Mouse (Mus musculus) heart, embryonic 16.5 days (tissue): ENCODE results near the gene Gemin2. TPM values are rescaled to one million over a fixed set of nuclear protein-coding genes. Genes with fewer than 3 reads are reported as not detected.
"Not testable (repeated sequence)": the region's sequence is repeated elsewhere in the genome, so short reads cannot be mapped to it uniquely, and the experiment has no call there.

ENCODE experiments used
- ATAC-seq: fragments of 200-750 bp; cut with Nextera tagmentation; replicated peaks from 2 replicates; pipeline ENCODE4 v1.8.0; 2017; ENCODE audit warnings: moderate number of reproducible peaks; ENCODE audit not compliant: insufficient read depth, low FRiP score; ENCODE audit errors: extremely low read depth
- H3K27ac ChIP-seq: fragments of 300-500 bp; sonication (generic); 2 replicates; pipeline ENCODE4 v1.5.1; 2014; ENCODE audit warnings: mild to moderate bottlenecking, low read length, control low read depth, moderate library complexity
- H3K27me3 ChIP-seq: fragments of 300-500 bp; sonication (generic); 2 replicates; pipeline ENCODE4 v1.6.1; 2014; ENCODE audit warnings: low read length, mixed read lengths; ENCODE audit not compliant: control insufficient read depth, insufficient read depth
- H3K36me3 ChIP-seq: fragments of 300-500 bp; sonication (generic); 2 replicates; pipeline ENCODE4 v1.6.1; 2014; ENCODE audit not compliant: control insufficient read depth, insufficient read depth
- H3K4me1 ChIP-seq: fragments of 300-500 bp; sonication (generic); 2 replicates; pipeline ENCODE4 v1.6.1; 2014; ENCODE audit warnings: low read length, mixed read lengths; ENCODE audit not compliant: control insufficient read depth, insufficient read depth
- H3K4me2 ChIP-seq: fragments of 300-500 bp; sonication (generic); 2 replicates; pipeline ENCODE4 v1.6.1; 2014; ENCODE audit warnings: low read depth, mild to moderate bottlenecking, control low read depth, low read length
- H3K4me3 ChIP-seq: fragments of 300-500 bp; sonication (generic); 2 replicates; pipeline ENCODE4 v1.5.1; 2014; ENCODE audit warnings: mild to moderate bottlenecking, control low read depth, low read length
- H3K9ac ChIP-seq: fragments of 300-500 bp; sonication (generic); 2 replicates; pipeline ENCODE4 v1.6.1; 2014; ENCODE audit warnings: low read length, control low read depth
- H3K9me3 ChIP-seq: fragments of 300-500 bp; sonication (generic); replicated peaks from 2 replicates; pipeline ENCODE4 v1.6.1; 2016; ENCODE audit warnings: low read length; ENCODE audit not compliant: control insufficient read depth
- WGBS: fragments of 180-500 bp; shearing (Covaris S2); extraction: QIAGEN DNeasy Blood & Tissue Kit; methylation state at CpG from one replicate; pipeline ENCODE4 v1.1.7; 2014; 5-methylcytosine and 5-hydroxymethylcytosine counted together
- polyA plus RNA-seq: library from polyadenylated mRNA; unstranded; fragments of >200 nt; fragmentation: Nextera tagmentation; extraction: Ambion mirVana; gene quantifications from 2 replicates; pipeline ENCODE4 v1.2.1, GENCODE M21; 2015

The Gemin2 gene
- polyA plus RNA-seq: 21.5 and 21.9 TPM in 2 replicates

DNA sequence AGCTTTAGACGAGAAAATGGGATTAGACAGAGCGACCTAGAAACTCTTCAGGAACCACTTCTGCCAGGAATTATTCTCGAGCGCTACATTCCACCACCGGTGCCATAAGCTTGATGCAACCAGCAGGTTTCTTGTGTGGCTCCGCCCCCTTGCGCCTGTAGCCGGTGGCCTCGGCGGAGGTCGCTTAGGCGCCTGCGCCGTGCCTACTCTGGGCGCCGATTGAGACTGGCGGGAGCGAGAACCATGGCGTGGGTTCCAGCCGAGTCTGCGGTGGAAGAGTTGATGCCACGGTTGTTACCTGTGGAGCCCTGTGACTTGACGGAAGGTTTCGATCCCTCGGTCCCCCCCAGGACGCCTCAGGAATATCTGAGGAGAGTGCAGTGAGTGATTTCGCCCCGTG, at the start of gene Gemin2:
TSS of gene Gemin2 (plus strand) at position 160 of the 400 bp plus-strand sequence.
- ATAC-seq: peak; percentile 74
- peak within 1 kb of the TSS; percentile 93 for H3K27ac ChIP-seq
- no peaks in the 10 kb centered on the region for H3K27me3 ChIP-seq
- H3K4me1 ChIP-seq: peaks cover 23% of the 10 kb centered on the region
- H3K36me3 ChIP-seq: peaks cover 8% of the 10 kb centered on the region
- WGBS: under 1% methylated on average over 28 of the region's 28 CpGs
- H3K9ac ChIP-seq: peak within 1 kb of the TSS; percentile 90
- peak within 1 kb of the TSS; percentile 87 for H3K4me3 ChIP-seq
- H3K4me2 ChIP-seq: peak within 1 kb of the TSS; percentile 93
- no peaks in the 10 kb centered on the region for H3K9me3 ChIP-seq

DNA sequence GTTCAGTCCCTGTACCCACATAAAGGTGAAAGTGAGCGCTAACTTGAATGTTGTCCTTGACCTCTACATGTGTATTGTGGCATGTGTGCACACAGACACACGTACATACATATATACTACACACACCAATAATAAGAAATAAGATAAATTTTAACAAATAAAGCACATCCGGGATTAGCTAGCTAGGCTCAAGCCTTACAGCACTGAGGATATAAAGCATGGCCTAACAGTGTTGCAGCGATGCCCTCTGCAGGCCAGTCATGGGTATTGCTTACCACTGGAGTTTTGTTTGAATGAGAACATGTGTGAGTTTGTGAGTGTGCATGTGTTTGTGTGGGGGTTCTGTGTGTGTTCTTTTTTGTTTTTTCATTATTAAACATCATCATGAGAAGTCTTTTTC, 48.6 kb upstream of the Gemin2 start:
- H3K27me3 ChIP-seq: no peaks in the 10 kb centered on the region
- WGBS: 74% methylated on average over 4 of the region's 4 CpGs
- H3K9ac ChIP-seq: no peak overlapping the region
- no peak overlapping the region for H3K4me3 ChIP-seq
- H3K36me3 ChIP-seq: peaks cover 39% of the 10 kb centered on the region
- H3K4me2 ChIP-seq: no peak overlapping the region
- H3K9me3 ChIP-seq: no peaks in the 10 kb centered on the region
- no peak for ATAC-seq
- H3K4me1 ChIP-seq: peaks cover 4% of the 10 kb centered on the region; the same call in 1 of the 2 replicates
- no peak overlapping the region for H3K27ac ChIP-seq

DNA sequence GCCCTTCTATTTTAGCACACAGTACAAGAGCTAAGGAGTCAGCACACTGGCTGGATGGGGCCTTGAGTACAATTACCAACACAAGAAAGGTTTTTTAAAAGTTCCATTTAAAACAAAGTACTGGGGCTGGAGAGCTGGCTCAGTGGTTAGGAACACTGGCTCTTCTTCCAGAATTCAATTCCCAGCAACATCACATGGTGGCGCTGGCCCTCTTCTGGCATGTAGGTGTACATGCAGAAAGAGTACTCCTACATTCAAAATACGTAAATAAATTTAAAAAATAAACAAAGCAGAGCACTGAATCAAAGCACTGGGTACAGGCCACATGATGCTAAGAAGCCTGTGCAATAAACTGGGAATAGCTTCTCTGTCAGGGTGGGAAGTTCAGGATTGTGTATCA, 36.2 kb upstream of the Gemin2 start:
- 83% methylated on average over 2 of the region's 2 CpGs for WGBS
- Histone ChIP-seq H3K4me3 (no peak overlapping the region), H3K9ac (no peak overlapping the region)

DNA sequence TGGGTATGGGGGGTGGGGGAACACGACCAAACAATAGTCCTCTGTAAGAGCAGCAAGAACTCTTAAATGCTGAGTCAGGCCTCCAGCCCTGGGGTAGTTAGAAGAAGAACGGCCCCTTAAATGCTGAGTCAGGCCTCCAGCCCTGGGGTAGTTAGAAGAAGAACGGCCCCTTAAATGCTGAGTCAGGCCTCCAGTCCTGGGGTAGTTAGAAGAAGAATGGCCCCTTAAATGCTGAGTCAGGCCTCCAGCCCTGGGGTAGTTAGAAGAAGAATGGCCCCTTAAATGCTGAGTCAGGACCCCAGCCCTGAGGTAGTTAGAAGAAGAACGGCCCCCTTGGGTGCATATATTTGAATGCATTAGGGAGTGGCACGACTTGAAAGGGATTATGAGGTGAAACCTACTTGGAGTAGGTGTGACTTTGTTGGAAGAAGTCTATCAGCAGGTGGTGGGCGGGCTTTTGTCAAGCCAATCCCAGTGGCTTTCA, 32.0 kb upstream of the Gemin2 start:
- WGBS: 73% methylated on average over 6 of the region's 6 CpGs
- not testable (repeated sequence) for H3K4me2 ChIP-seq, ATAC-seq, H3K9ac ChIP-seq, H3K27me3 ChIP-seq, H3K4me1 ChIP-seq, H3K27ac ChIP-seq, H3K4me3 ChIP-seq, H3K9me3 ChIP-seq
- peaks cover 43% of the 10 kb centered on the region for H3K36me3 ChIP-seq

More for the DNA sequence above, 36.2 kb upstream of the Gemin2 start:
- no peaks in the 10 kb centered on the region for H3K27me3 ChIP-seq
- peaks cover 41% of the 10 kb centered on the region for H3K36me3 ChIP-seq
- H3K4me1 ChIP-seq: no peaks in the 10 kb centered on the region
- no peak overlapping the region for H3K27ac ChIP-seq
- no peak for ATAC-seq
- no peaks in the 10 kb centered on the region for H3K9me3 ChIP-seq
- H3K4me2 ChIP-seq: no peak overlapping the region

DNA sequence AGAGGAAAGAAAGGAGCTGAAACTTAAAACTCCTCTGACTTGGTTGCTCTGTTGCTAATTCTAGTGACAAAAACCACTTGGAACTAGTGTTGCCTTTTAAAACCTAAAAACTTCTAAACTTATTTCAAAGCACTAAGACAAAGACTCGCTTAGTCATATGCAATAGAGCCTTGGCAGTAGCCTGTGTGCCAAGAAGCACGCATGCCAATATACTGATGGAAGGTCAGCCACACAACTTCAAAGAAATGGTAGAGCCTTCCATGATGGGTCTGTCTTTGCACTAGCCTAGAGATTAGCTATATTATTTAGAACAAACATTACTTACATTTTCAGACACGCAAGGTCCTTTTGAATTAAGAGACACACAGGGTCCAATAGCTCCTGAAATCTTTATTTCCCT, 27.4 kb upstream of the Gemin2 start:
- no peaks in the 10 kb centered on the region for H3K4me1 ChIP-seq
- no peaks in the 10 kb centered on the region for H3K9me3 ChIP-seq
- no peaks in the 10 kb centered on the region for H3K27me3 ChIP-seq
- no peak for ATAC-seq
- WGBS: 94% methylated on average over 3 of the region's 3 CpGs
- H3K4me2 ChIP-seq: no peak overlapping the region
- peaks cover 52% of the 10 kb centered on the region for H3K36me3 ChIP-seq
- no peak overlapping the region for H3K9ac ChIP-seq
- H3K4me3 ChIP-seq: no peak overlapping the region
- no peak overlapping the region for H3K27ac ChIP-seq

DNA sequence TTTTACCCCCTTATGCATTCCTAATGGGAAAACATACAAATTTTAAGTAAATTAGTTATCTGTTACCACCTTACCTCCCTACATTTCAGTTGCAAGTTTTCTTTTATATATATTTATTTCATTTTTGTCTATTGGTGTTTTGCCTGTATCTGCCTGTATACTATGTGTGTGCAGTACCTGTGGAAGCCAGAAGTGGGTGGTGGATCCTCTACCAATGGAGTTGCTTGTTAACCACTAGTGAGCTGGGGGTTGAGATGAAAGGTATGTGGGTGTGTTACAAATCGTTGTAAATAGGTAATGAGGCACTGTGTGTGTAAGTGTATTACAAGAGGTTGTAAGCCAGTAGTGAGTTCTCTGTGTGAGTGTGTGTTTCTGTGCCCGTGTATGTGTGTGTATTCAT, 2.7 kb upstream of the Gemin2 start:
- WGBS: 57% methylated on average over 2 of the region's 2 CpGs
- Histone ChIP-seq H3K9me3 (no peaks in the 10 kb centered on the region), H3K4me1 (peaks cover 28% of the 10 kb centered on the region), H3K4me2 (peak overlapping the region; percentile 89), H3K27me3 (no peaks in the 10 kb centered on the region), H3K27ac (no peak overlapping the region), H3K36me3 (peaks cover 7% of the 10 kb centered on the region), H3K9ac (no peak overlapping the region; the same call in 1 of the 2 replicates), H3K4me3 (peak overlapping the region; percentile 93)
- no peak for ATAC-seq

DNA sequence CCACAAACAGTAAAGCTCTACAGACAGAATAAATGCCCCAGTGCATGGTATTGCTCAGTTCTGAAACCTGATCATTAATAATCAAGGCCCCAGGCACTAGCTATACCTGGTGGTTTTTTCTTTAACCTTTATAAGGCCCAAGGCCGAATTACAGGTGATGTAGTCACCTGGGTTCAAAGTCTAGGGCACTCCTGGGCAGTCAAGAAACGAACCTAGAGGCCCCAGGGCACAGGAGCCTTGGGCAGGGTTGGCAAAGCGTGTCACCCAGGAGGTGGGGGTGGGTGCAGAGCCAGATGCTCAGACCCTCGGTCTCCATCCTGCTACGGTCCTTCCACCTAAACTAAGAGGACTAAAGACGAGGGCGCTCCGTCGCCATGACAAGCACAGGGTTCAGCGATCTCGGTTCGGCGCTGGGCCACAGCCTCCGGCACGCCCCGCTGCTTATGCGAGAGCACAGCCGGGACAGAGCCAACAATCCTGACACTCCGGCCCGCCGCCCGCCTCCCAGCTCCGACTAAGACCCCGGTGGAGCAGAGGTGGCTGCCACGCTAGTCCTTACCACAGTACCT, 1.8 kb upstream of the Gemin2 start:
- peak overlapping the region; percentile 93 for H3K4me3 ChIP-seq
- WGBS: under 1% methylated on average over 25 of the region's 25 CpGs
- H3K9ac ChIP-seq: peak overlapping the region; percentile 94
- no peaks in the 10 kb centered on the region for H3K27me3 ChIP-seq
- H3K4me1 ChIP-seq: peaks cover 28% of the 10 kb centered on the region
- peak overlapping the region; percentile 93 for H3K27ac ChIP-seq
- ATAC-seq: peak; percentile 8
- H3K36me3 ChIP-seq: peaks cover 7% of the 10 kb centered on the region
- H3K4me2 ChIP-seq: peak overlapping the region; percentile 89
- no peaks in the 10 kb centered on the region for H3K9me3 ChIP-seq

DNA sequence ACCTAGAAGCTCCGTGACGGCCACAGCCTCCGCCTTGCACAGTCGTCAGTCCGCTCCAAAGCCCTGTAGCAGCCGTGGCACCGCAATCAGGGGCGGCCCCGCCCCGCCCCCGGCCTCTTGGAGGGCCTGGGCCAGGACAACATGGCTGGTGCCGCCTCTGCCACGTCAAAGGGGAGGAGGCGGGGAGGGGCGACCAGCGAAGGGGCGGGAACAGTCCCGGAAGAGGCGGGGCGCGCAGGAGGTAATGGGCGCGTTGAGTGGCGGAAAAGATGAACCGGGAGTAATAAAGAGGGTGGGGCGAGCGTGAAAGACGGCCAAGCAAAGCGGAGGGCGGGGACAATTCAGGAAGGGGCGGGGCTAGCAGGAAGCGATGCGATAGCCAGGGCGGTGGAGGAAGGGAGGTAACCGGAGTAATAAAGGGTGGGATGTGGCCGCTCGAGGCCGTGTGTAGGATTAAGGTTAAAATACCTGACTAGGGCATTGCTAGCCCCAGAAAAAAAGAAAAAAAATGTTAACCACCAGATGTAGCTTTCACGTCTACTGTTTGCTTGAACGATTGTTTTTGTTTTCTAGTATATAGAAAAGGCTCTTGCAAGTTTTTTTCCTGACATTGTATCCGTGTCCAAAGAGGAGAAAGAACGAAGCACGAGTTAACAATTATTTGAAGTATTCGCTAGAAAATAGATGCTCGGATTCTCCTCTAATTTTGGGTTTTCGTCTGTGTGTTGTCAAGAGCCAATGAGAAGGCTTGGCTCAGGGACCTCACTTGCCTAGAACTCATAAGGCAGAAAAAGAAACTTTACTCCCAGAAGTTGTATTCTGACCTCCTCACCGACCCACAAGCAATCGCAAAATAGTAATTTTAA, 1.1 kb upstream of the Gemin2 start, which contains the start of gene Sec23a:
TSS of gene Sec23a (minus strand) at position 174 of the 866 bp plus-strand sequence.
- Histone ChIP-seq H3K27ac (peak within 1 kb of the TSS; percentile 93), H3K9me3 (no peaks in the 10 kb centered on the region), H3K4me1 (peaks cover 28% of the 10 kb centered on the region), H3K4me3 (peak within 1 kb of the TSS; percentile 93), H3K27me3 (no peaks in the 10 kb centered on the region), H3K4me2 (peak within 1 kb of the TSS; percentile 93), H3K36me3 (peaks cover 3% of the 10 kb centered on the region; the same call in 1 of the 2 replicates), H3K9ac (peak within 1 kb of the TSS; percentile 94)
- under 1% methylated on average over 48 of the region's 48 CpGs for WGBS
- ATAC-seq: peak; percentile 95

DNA sequence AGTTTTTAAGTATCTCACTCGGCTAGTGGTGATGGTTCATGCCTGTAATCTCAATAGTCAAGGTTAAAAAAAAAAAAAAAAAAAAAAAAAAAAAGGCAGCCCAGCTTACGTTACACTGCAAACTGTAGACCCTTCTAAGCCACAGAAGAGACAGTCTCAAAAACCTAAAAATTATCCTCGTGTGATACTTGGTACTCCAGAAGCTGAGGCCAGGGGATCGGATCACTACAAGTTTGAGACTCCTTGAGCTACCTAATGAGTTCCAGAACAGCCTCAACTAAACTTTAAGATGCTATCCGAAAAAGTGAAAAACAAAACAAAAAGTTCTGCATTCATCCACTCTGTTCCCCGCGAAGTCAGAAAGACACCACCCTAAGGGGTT, 492 bp upstream of the Gemin2 start:
- ATAC-seq: no peak
- no peaks in the 10 kb centered on the region for H3K27me3 ChIP-seq
- peak overlapping the region; percentile 93 for H3K4me2 ChIP-seq
- H3K4me1 ChIP-seq: peaks cover 28% of the 10 kb centered on the region
- 0 out of 2 replicates have a peak, but pooled peaks cover 4% of the 10 kb centered on the region for H3K36me3 ChIP-seq
- peak overlapping the region; percentile 90 for H3K9ac ChIP-seq
- no peaks in the 10 kb centered on the region for H3K9me3 ChIP-seq
- WGBS: 2% methylated on average over 7 of the region's 7 CpGs
- peak overlapping the region; percentile 93 for H3K27ac ChIP-seq
- peak overlapping the region; percentile 87 for H3K4me3 ChIP-seq
